Mouse (Mus musculus) kidney, adult 2 months (tissue): ENCODE measurements at regions not wholly inside any gene's neighbourhood (a gene's known extent, or its start where the extent isn't known, plus 50 kb on each side); places are given as distances from the start of the nearest gene placed in this dataset.

ENCODE experiments used
- DNase-seq: peaks from one replicate; pipeline ENCODE4 v3.0.0; 2021
- H3K27ac ChIP-seq: fragments of 200-500 bp; 2 replicates; pipeline ENCODE4 v1.5.1; 2012; ENCODE audit warnings: low read depth, low read length, control low read depth, inconsistent platforms; ENCODE audit not compliant: insufficient read depth
- H3K27me3 ChIP-seq: fragments of 200-500 bp; replicated peaks from 2 replicates; pipeline ENCODE4 v1.6.1; 2012; ENCODE audit warnings: mild to moderate bottlenecking, moderate library complexity, low read length, inconsistent platforms; ENCODE audit not compliant: control insufficient read depth, insufficient read depth
- H3K36me3 ChIP-seq: fragments of 200-500 bp; 2 replicates; pipeline ENCODE4 v1.6.1; 2012; ENCODE audit warnings: mild to moderate bottlenecking, moderate library complexity, low read length, inconsistent platforms; ENCODE audit not compliant: control insufficient read depth, insufficient read depth
- H3K4me1 ChIP-seq: fragments of 200-500 bp; 2 replicates; pipeline ENCODE4 v1.6.1; 2011; ENCODE audit warnings: low read length; ENCODE audit not compliant: control insufficient read depth, insufficient read depth
- H3K4me3 ChIP-seq: fragments of 200-500 bp; 2 replicates; pipeline ENCODE4 v1.5.1; 2011; ENCODE audit warnings: mild to moderate bottlenecking, low read depth, low read length, control low read depth; ENCODE audit not compliant: insufficient read depth
- CTCF ChIP-seq: fragments of 200-500 bp; conservative IDR thresholded peaks from 2 replicates; pipeline ENCODE4 v1.5.1; 2011; ENCODE audit warnings: low read depth, mild to moderate bottlenecking, control low read depth, low read length, moderate library complexity, mixed read lengths; ENCODE audit not compliant: insufficient read depth, insufficient read length
- POLR2A ChIP-seq: fragments of 200-500 bp; IDR thresholded peaks from one replicate; pipeline ENCODE4 v1.6.1; 2011; ENCODE audit warnings: low read depth, low read length, control low read depth
- WGBS: fragments of 180-500 bp; shearing (Covaris S2); methylation state at CpG from one replicate; pipeline ENCODE4 v1.1.7; 2018; 5-methylcytosine and 5-hydroxymethylcytosine counted together

DNA sequence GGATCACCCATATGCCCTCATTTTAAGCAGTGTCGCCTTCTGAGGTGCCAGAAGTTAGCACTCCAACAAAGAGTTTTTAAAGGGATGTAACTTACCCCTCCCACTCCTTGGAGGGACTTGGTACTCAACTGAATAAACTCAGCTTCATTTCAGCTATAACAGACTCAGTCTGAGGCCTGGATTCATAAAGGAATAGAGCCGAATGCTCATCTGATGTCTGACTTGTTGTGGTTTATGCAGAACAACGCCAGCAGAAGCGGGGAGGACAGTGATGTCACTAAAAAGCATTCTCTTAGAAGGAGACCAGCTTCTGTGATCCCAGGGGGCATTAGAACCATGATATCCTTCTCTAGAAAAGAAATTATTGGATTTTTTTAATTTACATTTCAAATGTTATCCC lies 409.0 kb upstream of the Jarid2 start:
- no peak overlapping the region for H3K27ac ChIP-seq
- DNase-seq: no peak
- H3K36me3 ChIP-seq: no peaks in the 10 kb centered on the region
- H3K4me1 ChIP-seq: no peaks in the 10 kb centered on the region
- TF ChIP-seq POLR2A (no peak), CTCF (no peak)
- 96% methylated on average over 4 of the region's 4 CpGs for WGBS
- no peaks in the 10 kb centered on the region for H3K27me3 ChIP-seq
- H3K4me3 ChIP-seq: no peak overlapping the region

DNA sequence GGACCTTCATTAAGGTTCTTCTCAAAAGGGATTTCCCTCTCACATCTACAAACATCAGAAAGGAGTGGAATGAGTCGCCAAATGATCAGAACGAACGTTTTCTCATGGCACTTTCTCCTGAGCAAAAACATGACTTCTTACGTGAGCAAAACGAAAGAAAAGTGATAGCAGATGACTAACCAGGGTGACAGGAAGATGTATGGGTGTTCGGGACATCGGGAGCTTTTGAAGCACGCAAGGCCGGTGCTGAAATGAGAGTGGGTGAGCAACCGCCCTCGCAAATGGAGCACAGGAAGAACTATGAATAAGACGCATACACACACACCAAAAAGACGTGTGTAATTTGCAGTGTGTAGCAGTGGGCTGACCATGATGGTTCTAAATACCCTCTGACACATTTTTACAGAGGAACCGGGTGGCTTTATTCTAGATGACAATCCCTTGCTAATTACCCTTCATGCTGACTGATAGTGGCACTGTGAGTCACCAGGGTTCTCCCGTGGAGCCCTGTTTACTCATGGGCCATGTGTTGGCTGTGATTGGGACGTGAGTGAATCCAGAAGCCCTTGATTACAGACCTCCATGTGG lies 408.2 kb upstream of the Jarid2 start:
- TF ChIP-seq CTCF (no peak), POLR2A (no peak)
- DNase-seq: no peak
- no peaks in the 10 kb centered on the region for H3K4me1 ChIP-seq
- no peaks in the 10 kb centered on the region for H3K36me3 ChIP-seq
- H3K4me3 ChIP-seq: no peak overlapping the region
- H3K27ac ChIP-seq: no peak overlapping the region
- WGBS: 80% methylated on average over 16 of the region's 16 CpGs
- H3K27me3 ChIP-seq: no peaks in the 10 kb centered on the region

DNA sequence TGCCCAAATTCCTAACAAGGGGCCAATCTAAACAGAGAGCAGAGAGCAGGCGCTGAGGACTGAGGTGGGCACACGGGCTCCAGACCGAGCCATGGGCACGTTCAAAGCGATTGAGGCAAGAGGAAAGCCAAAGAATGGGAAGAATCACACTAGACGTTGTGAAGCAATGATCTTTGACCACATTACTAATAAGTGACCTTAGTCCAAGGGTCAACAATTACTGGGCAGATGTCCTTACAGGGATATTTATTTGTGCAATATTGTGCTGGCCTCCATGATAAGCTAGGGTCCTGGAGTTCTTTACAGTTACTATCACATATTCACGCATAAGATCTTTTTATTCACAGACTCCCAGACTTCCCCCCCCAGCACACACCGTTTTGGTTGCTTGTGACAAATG lies 400.9 kb upstream of the Jarid2 start:
- WGBS: 71% methylated on average over 8 of the region's 8 CpGs
- Histone ChIP-seq H3K4me1 (peaks cover 3% of the 10 kb centered on the region; the same call in 1 of the 2 replicates), H3K27ac (no peak overlapping the region), H3K4me3 (no peak overlapping the region), H3K36me3 (no peaks in the 10 kb centered on the region), H3K27me3 (no peaks in the 10 kb centered on the region)
- DNase-seq: peak; percentile 57
- TF ChIP-seq CTCF (no peak), POLR2A (no peak)

DNA sequence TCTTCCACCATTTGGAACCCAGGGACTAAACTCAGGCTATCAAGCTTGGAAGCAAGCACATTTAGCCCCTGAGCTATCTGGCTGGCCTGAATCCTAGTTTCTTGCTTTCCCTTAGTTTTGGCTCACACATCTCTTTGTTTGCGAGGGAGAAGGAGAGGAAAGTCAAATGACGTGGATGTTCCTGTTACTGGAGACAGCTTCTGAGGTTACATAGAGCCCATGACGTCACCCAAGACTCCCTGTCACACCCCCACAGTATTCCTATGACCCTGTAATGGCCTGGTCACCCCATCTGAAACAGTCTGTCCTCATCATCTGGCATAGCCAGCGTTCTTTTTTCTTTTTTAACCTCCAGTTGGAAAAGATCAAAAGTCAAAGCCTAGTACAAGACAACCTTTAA lies 400.1 kb upstream of the Jarid2 start:
- DNase-seq: no peak
- no peak for TF ChIP-seq CTCF
- TF ChIP-seq POLR2A: no peak
- 61% methylated on average over 4 of the region's 4 CpGs for WGBS
- Histone ChIP-seq H3K36me3 (no peaks in the 10 kb centered on the region), H3K27me3 (no peaks in the 10 kb centered on the region), H3K4me1 (peaks cover 3% of the 10 kb centered on the region; the same call in 1 of the 2 replicates), H3K27ac (no peak overlapping the region), H3K4me3 (no peak overlapping the region)

DNA sequence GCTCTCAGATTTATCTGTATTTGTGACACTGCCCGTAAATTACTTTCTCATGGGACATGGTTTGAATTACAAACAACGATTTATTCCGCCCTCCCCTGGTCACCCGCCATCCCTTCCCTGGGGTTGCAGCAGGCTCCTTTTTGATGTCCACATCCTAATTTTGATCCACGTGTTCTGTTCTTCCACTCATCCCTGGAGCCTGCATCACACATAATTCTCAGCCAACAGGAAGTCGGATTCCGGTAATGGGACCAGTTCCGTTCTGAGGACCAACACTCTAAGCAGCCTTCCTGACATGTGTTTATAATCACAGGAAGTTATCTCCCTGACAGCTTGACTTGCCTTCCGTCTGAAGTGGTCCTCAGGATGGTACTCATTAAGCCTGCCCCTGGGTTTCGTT lies 399.6 kb upstream of the Jarid2 start:
- Histone ChIP-seq H3K4me1 (peaks cover 3% of the 10 kb centered on the region; the same call in 1 of the 2 replicates), H3K4me3 (no peak overlapping the region), H3K27ac (no peak overlapping the region), H3K27me3 (no peaks in the 10 kb centered on the region), H3K36me3 (no peaks in the 10 kb centered on the region)
- WGBS: 68% methylated on average over 10 of the region's 10 CpGs
- DNase-seq: peak; percentile 54
- TF ChIP-seq CTCF (no peak), POLR2A (no peak)

DNA sequence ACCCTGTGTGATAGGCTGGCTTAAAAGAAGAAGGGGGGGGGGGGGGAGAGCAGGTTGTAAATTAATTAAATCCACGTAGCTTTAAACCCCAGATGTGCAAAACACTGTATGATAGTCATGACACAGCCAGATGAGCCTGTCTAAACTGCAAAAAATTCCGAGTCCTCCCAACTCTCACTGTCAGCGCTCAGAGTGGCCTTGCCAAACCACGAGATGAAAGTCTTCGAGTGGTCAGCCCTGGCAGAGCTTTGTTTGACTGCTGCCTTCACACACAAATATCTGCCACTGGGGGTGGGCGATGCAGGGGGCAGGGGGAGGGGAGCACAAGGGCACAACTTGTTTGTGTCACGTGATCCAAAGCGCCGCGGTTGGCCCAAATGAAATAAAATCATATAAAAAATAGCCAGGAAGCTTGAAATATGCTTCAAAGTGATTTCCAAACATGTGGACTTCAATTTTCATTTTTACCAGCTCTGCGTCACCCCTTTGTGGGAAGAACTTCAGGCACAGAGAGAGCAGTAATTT lies 396.5 kb upstream of the Jarid2 start:
- TF ChIP-seq CTCF: no peak
- WGBS: 86% methylated on average over 11 of the region's 11 CpGs

DNA sequence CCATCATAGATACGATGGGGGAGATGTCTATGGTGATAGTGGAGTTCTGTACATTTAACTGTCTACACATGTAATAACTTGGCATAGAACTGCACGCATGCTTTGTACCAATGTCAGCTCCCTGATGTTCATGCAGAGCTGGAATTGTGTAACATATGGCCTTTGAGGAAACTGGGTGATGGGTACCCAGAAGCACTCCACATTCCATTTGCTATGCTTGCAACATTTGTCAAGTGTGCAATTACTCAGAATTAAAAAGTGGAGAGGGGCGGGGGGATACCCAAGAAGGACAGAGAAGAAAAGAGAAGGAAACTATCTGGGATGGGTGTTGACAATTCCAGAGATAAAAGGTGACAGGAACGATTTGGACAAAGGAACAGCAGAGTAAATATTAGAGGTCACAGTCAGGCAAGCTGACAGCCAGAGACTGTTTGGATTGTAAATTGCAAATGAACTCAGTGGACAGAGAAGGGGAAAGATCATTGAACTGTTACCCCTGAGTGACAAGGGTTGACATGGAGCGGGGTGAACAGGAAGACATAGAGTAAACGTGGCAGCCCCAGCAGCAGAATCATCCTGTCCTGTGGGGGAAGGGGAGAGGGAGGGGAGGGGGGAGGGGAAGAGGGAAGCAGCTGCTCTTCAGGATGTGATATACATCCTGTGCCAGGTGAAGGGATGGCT lies 390.1 kb upstream of the Jarid2 start:
- Histone ChIP-seq H3K36me3 (no peaks in the 10 kb centered on the region), H3K27ac (no peak overlapping the region), H3K27me3 (no peaks in the 10 kb centered on the region), H3K4me1 (no peaks in the 10 kb centered on the region), H3K4me3 (no peak overlapping the region)
- DNase-seq: peak; percentile 35
- no peak for TF ChIP-seq POLR2A
- no peak for TF ChIP-seq CTCF
- WGBS: 53% methylated on average over 6 of the region's 6 CpGs

More for the DNA sequence above, 396.5 kb upstream of the Jarid2 start:
- Histone ChIP-seq H3K4me1 (peaks cover 3% of the 10 kb centered on the region; the same call in 1 of the 2 replicates), H3K27me3 (no peaks in the 10 kb centered on the region), H3K36me3 (no peaks in the 10 kb centered on the region), H3K27ac (no peak overlapping the region), H3K4me3 (no peak overlapping the region)
- DNase-seq: no peak
